Mouse (Mus musculus) E14TG2a.4 (cell line): Measurements from ENCODE around the gene Maea.

Source experiments
- CTCF ChIP-seq: conservative IDR thresholded peaks from 2 replicates; pipeline ENCODE4 v1.5.1; 2014; ENCODE audit warnings: low read length
- NANOG ChIP-seq: IDR thresholded peaks from 2 replicates; pipeline ENCODE4 v1.6.1; 2014; ENCODE audit warnings: borderline replicate concordance, low read length, mixed read lengths

DNA sequence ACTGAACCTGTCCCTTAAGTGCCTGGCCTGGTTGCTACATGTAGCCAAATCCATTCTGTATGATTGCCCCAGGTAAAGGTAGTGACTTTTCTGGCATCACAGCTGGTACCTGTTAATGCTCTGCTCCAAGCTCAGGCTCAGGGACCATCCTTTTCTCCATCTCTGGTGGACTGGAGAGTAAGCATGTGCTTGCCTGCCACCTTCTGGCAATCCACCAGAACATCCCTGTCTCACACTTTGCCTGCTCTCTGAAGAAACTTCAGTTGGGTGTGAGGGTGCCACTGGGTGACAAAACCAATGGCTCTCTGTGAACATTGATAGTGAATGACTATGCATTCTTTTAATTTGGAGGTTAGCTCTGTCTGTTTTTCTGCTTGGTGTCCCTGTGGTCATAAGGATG, 35.8 kb downstream of the Maea start:
- TF ChIP-seq CTCF (0 out of 2 replicates have a peak, but pooled peaks have one; percentile 10), NANOG (no peak)
